Mouse (Mus musculus) CH12.LX (cell line): ENCODE measurements at regions not wholly inside any gene's neighbourhood (a gene's known extent, or its start where the extent isn't known, plus 50 kb on each side); places are given as distances from the start of the nearest gene placed in this dataset.

ENCODE experiments used
- DNase-seq: peaks from one replicate; pipeline ENCODE4 v3.0.0-alpha.2; 2013; ENCODE audit errors: extremely low read depth
- H3K27ac ChIP-seq: 2 replicates; pipeline ENCODE4 v1.5.1; 2012; ENCODE audit warnings: low read depth, mild to moderate bottlenecking, control low read depth, moderate library complexity; ENCODE audit not compliant: insufficient read depth
- H3K27me3 ChIP-seq: replicated peaks from 2 replicates; pipeline ENCODE3; 2012; ENCODE audit warnings: inconsistent platforms
- H3K36me3 ChIP-seq, 2 experiments: replicated peaks in 1 of 2; 2 replicates each; pipeline versions ENCODE3 to v1.6.1; 2012; ENCODE audit warnings: inconsistent platforms in 1 of 2, low read length in 1 of 2, mild to moderate bottlenecking in 1 of 2, mixed read lengths in 1 of 2, moderate library complexity in 1 of 2; ENCODE audit not compliant: control insufficient read depth in 1 of 2, insufficient read depth in 1 of 2
- H3K4me1 ChIP-seq, 2 experiments: 2 replicates each; pipeline ENCODE4 v1.6.1; 2012; ENCODE audit warnings: inconsistent platforms in 1 of 2, moderate library complexity in 1 of 2; ENCODE audit not compliant: insufficient read depth in 2 of 2, control insufficient read depth in 1 of 2
- H3K4me2 ChIP-seq: 2 replicates; pipeline ENCODE4 v1.6.1; 2012; ENCODE audit warnings: low read depth, mild to moderate bottlenecking, control low read depth; ENCODE audit not compliant: poor library complexity, insufficient read depth, severe bottlenecking
- H3K4me3 ChIP-seq, 3 experiments: fragments of 150-350 bp in 1 of 3; sonication (generic) in 1 of 3; replicated peaks in 1 of 3; 2 replicates each; pipeline versions ENCODE3 to v1.5.1; 2011 to 2012; ENCODE audit warnings: low read depth in 2 of 3, low read length in 2 of 3, mild to moderate bottlenecking in 2 of 3, moderate library complexity in 2 of 3, control low read depth in 1 of 3, improper control_type of control experiment in 1 of 3, inconsistent platforms in 1 of 3, mixed read lengths in 1 of 3; ENCODE audit not compliant: poor library complexity in 1 of 3
- H3K79me2 ChIP-seq: replicated peaks from 2 replicates; pipeline ENCODE4 v1.6.1; 2012; ENCODE audit warnings: mild to moderate bottlenecking, moderate library complexity; ENCODE audit not compliant: control insufficient read depth, poor library complexity, insufficient read depth, severe bottlenecking; ENCODE audit errors: extremely low read depth
- H3K9ac ChIP-seq: 2 replicates; pipeline ENCODE4 v1.6.1; 2012; ENCODE audit warnings: low read depth, mild to moderate bottlenecking, control low read depth, moderate library complexity; ENCODE audit not compliant: insufficient read depth
- H3K9me3 ChIP-seq: replicated peaks from 2 replicates; pipeline ENCODE3; 2012; ENCODE audit warnings: low read length, inconsistent platforms, mixed read lengths
- CHD2 ChIP-seq: IDR thresholded peaks from 2 replicates; pipeline ENCODE4 v1.6.1; 2011; ENCODE audit warnings: low read length, improper control_type of control experiment
- E2F4 ChIP-seq: IDR thresholded peaks from 2 replicates; pipeline ENCODE4 v1.6.1; 2011; ENCODE audit warnings: low read depth, low read length, improper control_type of control experiment; ENCODE audit not compliant: insufficient replicate concordance
- ELF1 ChIP-seq: IDR thresholded peaks from 2 replicates; pipeline ENCODE4 v1.6.1; 2014; ENCODE audit warnings: low read depth, mild to moderate bottlenecking, inconsistent platforms, low read length, improper control_type of control experiment
- EP300 ChIP-seq: IDR thresholded peaks from 2 replicates; pipeline ENCODE4 v1.6.1; 2011; ENCODE audit warnings: low read length, improper control_type of control experiment
- ETS1 ChIP-seq: conservative IDR thresholded peaks from 2 replicates; pipeline ENCODE4 v1.6.1; 2012; ENCODE audit warnings: low read depth, mild to moderate bottlenecking, inconsistent platforms, low read length, improper control_type of control experiment, moderate library complexity
- HCFC1 ChIP-seq: IDR thresholded peaks from 2 replicates; pipeline ENCODE4 v1.6.1; 2012; ENCODE audit warnings: low read depth, mild to moderate bottlenecking, inconsistent platforms, low read length, improper control_type of control experiment
- JUN ChIP-seq: IDR thresholded peaks from 2 replicates; pipeline ENCODE4 v1.6.1; 2011; ENCODE audit warnings: low read depth, mild to moderate bottlenecking, low read length, improper control_type of control experiment, moderate library complexity; ENCODE audit not compliant: insufficient read depth
- JUND ChIP-seq: conservative IDR thresholded peaks from 2 replicates; pipeline ENCODE4 v1.6.1; 2011; ENCODE audit warnings: low read depth, low read length, improper control_type of control experiment
- MAFK ChIP-seq: IDR thresholded peaks from 2 replicates; pipeline ENCODE4 v1.6.1; 2011; ENCODE audit warnings: low read length, improper control_type of control experiment; ENCODE audit not compliant: insufficient replicate concordance
- MAX ChIP-seq: IDR thresholded peaks from 2 replicates; pipeline ENCODE4 v1.6.1; 2011; ENCODE audit warnings: low read length, improper control_type of control experiment
- MEF2A ChIP-seq: IDR thresholded peaks from 2 replicates; pipeline ENCODE4 v1.6.1; 2014; ENCODE audit warnings: low read depth, mild to moderate bottlenecking, inconsistent platforms, low read length, improper control_type of control experiment, borderline replicate concordance
- NRF1 ChIP-seq: IDR thresholded peaks from 2 replicates; pipeline ENCODE4 v1.6.1; 2014; ENCODE audit warnings: low read depth, mild to moderate bottlenecking, inconsistent platforms, low read length, improper control_type of control experiment, moderate library complexity
- PAX5 ChIP-seq: IDR thresholded peaks from 2 replicates; pipeline ENCODE4 v1.6.1; 2012; ENCODE audit warnings: low read length, inconsistent platforms, mixed read lengths
- RAD21 ChIP-seq: IDR thresholded peaks from 2 replicates; pipeline ENCODE4 v1.6.1; 2011; ENCODE audit warnings: low read depth, mild to moderate bottlenecking, low read length, improper control_type of control experiment, moderate library complexity
- RCOR1 ChIP-seq: conservative IDR thresholded peaks from 2 replicates; pipeline ENCODE4 v1.6.1; 2012; ENCODE audit warnings: low read depth, mild to moderate bottlenecking, inconsistent platforms, low read length, improper control_type of control experiment
- TBP ChIP-seq: conservative IDR thresholded peaks from 2 replicates; pipeline ENCODE4 v1.6.1; 2011; ENCODE audit warnings: low read depth, low read length, improper control_type of control experiment
- TCF12 ChIP-seq: IDR thresholded peaks from 2 replicates; pipeline ENCODE4 v1.6.1; 2014; ENCODE audit warnings: low read depth, mild to moderate bottlenecking, inconsistent platforms, low read length, improper control_type of control experiment
- UBTF ChIP-seq: IDR thresholded peaks from 2 replicates; pipeline ENCODE4 v1.6.1; 2012; ENCODE audit warnings: low read depth, mild to moderate bottlenecking, inconsistent platforms, low read length, improper control_type of control experiment, moderate library complexity
- USF1 ChIP-seq: IDR thresholded peaks from 2 replicates; pipeline ENCODE4 v1.6.1; 2014; ENCODE audit warnings: low read depth, mild to moderate bottlenecking, inconsistent platforms, low read length, improper control_type of control experiment
- USF2 ChIP-seq: conservative IDR thresholded peaks from 2 replicates; pipeline ENCODE4 v1.6.1; 2011; ENCODE audit warnings: low read depth, low read length, improper control_type of control experiment
- ZMIZ1 ChIP-seq: IDR thresholded peaks from 2 replicates; pipeline ENCODE4 v1.6.1; 2012; ENCODE audit warnings: low read depth, mild to moderate bottlenecking, inconsistent platforms, low read length, improper control_type of control experiment
- ZNF384 ChIP-seq: IDR thresholded peaks from 2 replicates; pipeline ENCODE4 v1.6.1; 2012; ENCODE audit warnings: low read depth, low read length, improper control_type of control experiment, inconsistent platforms
- dilution Hi-C: fragments of 300-500 bp; cut with MboI; formaldehyde crosslinking; loops from 2 replicates; pipeline ENCODE4 v1.14.3; 2020; ENCODE audit warnings: low sequenced_read_pairs; ENCODE audit not compliant: extremely low pct_unique_long_range_greater_than_20kb, extremely low pct_ligation_motif_present
- in situ Hi-C: fragments of 300-500 bp; cut with MboI; formaldehyde crosslinking; loops from 3 replicates; pipeline ENCODE4 v1.14.3; 2019; ENCODE audit warnings: low sequenced_read_pairs, low pct_ligation_motif_present, low pct_unique_long_range_greater_than_20kb, mixed read lengths

- Histone ChIP-seq H3K4me3 (no peak overlapping the region), H3K27ac (no peak overlapping the region), H3K9me3 (peaks cover 6% of the 10 kb centered on the region), H3K9ac (no peak overlapping the region), H3K4me1 (peaks cover 12 to 22% of the 10 kb centered on the region in 2 experiments; a peak in 3 of 4 replicates), H3K4me2 (no peak overlapping the region), H3K79me2 (no peaks in the 10 kb centered on the region), H3K36me3 (no peaks in the 10 kb centered on the region), H3K27me3 (no peaks in the 10 kb centered on the region)
- no peak for DNase-seq
- TF ChIP-seq TCF12 (no peak), ZNF384 (no peak), UBTF (no peak), HCFC1 (no peak), RAD21 (no peak)
- in situ Hi-C loops, result no loop called here
- dilution Hi-C loops, result no loop called here
Observed at GRCm38 (mm10) chr12:73491370-73491769, 54.8 kb downstream of the Tmem30b start.

DNA sequence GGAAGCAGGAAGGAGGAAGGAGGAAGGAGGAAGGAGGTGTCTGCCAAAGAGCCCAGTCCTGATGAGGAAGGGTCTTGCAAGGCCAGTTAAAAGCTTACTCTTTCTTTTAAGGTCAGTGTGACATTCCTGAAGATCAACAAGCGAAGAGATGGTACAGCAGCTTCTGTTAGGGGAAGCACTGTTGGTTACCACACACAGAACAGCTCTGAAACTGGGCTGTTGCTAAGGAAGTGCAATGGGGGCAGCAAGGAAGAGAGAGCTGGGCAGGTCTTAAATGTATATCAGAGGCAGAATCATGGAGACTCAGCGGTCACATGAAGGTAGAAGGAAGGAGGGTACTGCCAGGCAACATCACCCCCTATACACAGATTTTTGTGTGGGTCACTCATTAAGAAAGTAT is 63.3 kb downstream of the Tmem30b start:
- in situ Hi-C loops (no loop called here), dilution Hi-C loops (no loop called here)
- TF ChIP-seq TCF12, result no peak
- TF ChIP-seq ELF1, result peak; percentile 72
- peak; percentile 29 for TF ChIP-seq HCFC1

DNA sequence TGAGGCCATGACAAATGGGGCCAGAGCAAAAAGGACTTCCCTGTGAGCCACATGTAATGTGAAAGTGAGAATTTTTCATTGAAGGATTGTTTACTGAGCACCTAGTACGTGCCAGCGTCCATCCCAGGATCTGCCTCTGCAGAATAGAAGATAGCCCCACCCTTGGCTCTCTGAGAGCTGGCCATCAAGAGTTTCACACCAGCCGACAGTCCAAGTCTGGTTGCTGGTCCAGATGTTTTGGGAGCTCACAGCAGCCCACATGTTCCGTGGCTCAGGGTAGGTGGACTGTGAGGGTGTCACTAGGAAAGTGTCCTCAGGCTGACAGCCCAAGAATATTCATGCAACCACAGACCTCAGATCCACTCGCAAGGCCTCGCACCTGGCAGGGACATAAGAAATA is 63.9 kb downstream of the Tmem30b start:
- Histone ChIP-seq H3K36me3 (no peaks in the 10 kb centered on the region), H3K4me3 (no peak overlapping the region), H3K4me1 (peaks cover 7 to 16% of the 10 kb centered on the region in 2 experiments; a peak in 3 of 4 replicates), H3K9me3 (no peaks in the 10 kb centered on the region), H3K79me2 (no peaks in the 10 kb centered on the region), H3K27me3 (no peaks in the 10 kb centered on the region), H3K4me2 (no peak overlapping the region), H3K27ac (no peak overlapping the region), H3K9ac (no peak overlapping the region)
- dilution Hi-C loops (no loop called here), in situ Hi-C loops (no loop called here)
- TF ChIP-seq PAX5, result no peak
- TF ChIP-seq USF1, result no peak
- no peak for TF ChIP-seq ZMIZ1
- TF ChIP-seq MAX, result no peak
- TF ChIP-seq ETS1, result no peak
- TF ChIP-seq MAFK, result no peak
- TF ChIP-seq JUND, result no peak
- no peak for TF ChIP-seq JUN
- no peak for TF ChIP-seq ZNF384
- no peak for TF ChIP-seq CHD2
- no peak for TF ChIP-seq RCOR1
- no peak for TF ChIP-seq E2F4
- no peak for TF ChIP-seq MEF2A
- TF ChIP-seq TBP, result no peak
- no peak for TF ChIP-seq EP300
- no peak for TF ChIP-seq NRF1
- no peak for TF ChIP-seq TCF12
- no peak for TF ChIP-seq USF2
- DNase-seq, result no peak

More for the DNA sequence above, 63.3 kb downstream of the Tmem30b start:
- Histone ChIP-seq H3K79me2 (no peaks in the 10 kb centered on the region), H3K27ac (no peak overlapping the region), H3K4me3 (no peak overlapping the region), H3K4me2 (no peak overlapping the region; the same call in 1 of the 2 replicates), H3K27me3 (no peaks in the 10 kb centered on the region), H3K36me3 (no peaks in the 10 kb centered on the region), H3K9me3 (no peaks in the 10 kb centered on the region), H3K4me1 (peaks cover 7 to 16% of the 10 kb centered on the region in 2 experiments; a peak in 3 of 4 replicates), H3K9ac (no peak overlapping the region)
- DNase-seq, result no peak
